Mouse (Mus musculus): ENCODE measurements around the gene Sult2b1. TPM values are rescaled to one million over a fixed set of nuclear protein-coding genes. Genes with fewer than 3 reads are reported as not detected.
A peak's percentile ranks its signal among the peaks of the same experiment; 100 is the strongest.

Sult2b1 gene
- polyA plus RNA-seq, 1 experiment from 2014 or later = 0.68 TPM

DNA sequence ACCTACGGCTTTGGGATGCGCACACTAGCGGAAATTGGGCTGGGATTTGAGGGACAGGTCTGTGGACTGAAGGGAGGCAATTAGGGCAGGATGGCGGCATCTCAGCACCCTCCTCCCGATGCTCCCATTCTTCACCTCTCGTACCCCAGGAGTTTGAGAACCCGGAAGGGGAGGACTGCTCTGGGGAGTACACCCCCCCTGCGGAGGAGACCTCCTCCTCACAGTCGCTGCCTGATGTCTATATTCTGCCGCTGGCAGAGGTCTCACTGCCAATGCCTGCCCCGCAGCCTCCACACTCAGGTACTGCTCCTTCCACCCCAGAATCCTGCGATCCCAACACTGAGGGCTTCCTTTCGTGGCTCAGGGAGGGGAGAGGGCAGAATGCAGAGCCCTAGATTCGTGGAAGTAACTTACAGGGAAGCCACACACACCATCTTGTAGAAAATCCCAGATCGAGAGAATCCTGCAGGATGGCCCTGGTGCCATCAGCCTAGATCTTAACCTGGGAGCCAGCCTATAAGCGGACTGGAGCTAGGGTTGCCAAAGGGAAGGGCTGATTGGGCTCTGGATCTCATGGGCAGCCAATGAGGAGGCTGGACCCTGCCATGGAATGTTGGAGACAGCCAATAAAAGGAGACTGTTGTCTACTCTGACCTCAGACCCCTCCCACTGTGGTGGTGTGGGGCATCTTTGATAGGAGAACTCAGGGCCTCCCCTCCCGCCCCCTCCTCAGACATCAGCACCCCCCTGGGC, 2.4 kb upstream of the Sult2b1 start:
- Histone ChIP-seq H3K9ac (no peak overlapping the region), H3K4me3 (replicated peaks) (peak overlapping the region; percentile 43)
- ATAC-seq (ENCODE audit: low read depth) = no peak

DNA sequence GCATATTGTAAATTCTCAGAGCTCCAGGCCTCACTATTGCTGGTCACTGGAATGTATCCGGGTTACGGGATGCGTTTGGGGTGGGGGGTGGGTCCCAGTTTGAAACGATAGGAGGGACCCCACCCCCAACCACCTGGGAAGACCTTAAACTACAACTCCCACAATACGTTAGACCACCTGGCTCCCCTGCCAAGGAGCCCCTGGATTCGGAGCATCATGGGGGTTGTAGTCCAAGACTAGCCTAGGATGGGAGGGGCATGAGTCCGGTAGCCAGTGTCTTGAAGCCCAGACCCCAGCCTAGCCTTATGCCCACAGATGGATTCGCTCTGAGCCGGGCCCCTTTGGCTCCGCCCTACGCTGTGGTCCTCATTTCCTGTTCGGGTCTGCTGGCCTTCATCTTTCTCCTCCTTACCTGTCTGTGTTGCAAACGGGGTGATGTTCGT, 1.7 kb upstream of the Sult2b1 start:
- Histone ChIP-seq H3K9me3 (replicated peaks) (no peaks in the 10 kb centered on the region), H3K4me1 (replicated peaks) (peaks cover 19% of the 10 kb centered on the region), H3K4me2 (peak overlapping the region; percentile 46), H3K36me3 (no peaks in the 10 kb centered on the region), H3K27me3 (peaks cover 84% of the 10 kb centered on the region), H3K9ac (no peak overlapping the region), H3K4me3 (replicated peaks) (peak overlapping the region; percentile 43), H3K27ac (no peak overlapping the region)
- ATAC-seq (ENCODE audit: low read depth) (no peak), DNase-seq (no peak)
- 3% methylated on average over 14 of the region's 14 CpGs for WGBS (ENCODE audit: insufficient replicate concordance)

More for the DNA sequence above, 2.4 kb upstream of the Sult2b1 start:
- no peaks in the 10 kb centered on the region for H3K36me3 ChIP-seq
- H3K9me3 ChIP-seq (replicated peaks) = no peaks in the 10 kb centered on the region
- H3K27ac ChIP-seq = no peak overlapping the region
- DNase-seq = no peak
- peak overlapping the region; percentile 46 for H3K4me2 ChIP-seq
- peaks cover 89% of the 10 kb centered on the region for H3K27me3 ChIP-seq
- H3K4me1 ChIP-seq (replicated peaks) = peaks cover 19% of the 10 kb centered on the region
- WGBS (ENCODE audit: insufficient replicate concordance) = 11% methylated on average over 17 of the region's 17 CpGs

DNA sequence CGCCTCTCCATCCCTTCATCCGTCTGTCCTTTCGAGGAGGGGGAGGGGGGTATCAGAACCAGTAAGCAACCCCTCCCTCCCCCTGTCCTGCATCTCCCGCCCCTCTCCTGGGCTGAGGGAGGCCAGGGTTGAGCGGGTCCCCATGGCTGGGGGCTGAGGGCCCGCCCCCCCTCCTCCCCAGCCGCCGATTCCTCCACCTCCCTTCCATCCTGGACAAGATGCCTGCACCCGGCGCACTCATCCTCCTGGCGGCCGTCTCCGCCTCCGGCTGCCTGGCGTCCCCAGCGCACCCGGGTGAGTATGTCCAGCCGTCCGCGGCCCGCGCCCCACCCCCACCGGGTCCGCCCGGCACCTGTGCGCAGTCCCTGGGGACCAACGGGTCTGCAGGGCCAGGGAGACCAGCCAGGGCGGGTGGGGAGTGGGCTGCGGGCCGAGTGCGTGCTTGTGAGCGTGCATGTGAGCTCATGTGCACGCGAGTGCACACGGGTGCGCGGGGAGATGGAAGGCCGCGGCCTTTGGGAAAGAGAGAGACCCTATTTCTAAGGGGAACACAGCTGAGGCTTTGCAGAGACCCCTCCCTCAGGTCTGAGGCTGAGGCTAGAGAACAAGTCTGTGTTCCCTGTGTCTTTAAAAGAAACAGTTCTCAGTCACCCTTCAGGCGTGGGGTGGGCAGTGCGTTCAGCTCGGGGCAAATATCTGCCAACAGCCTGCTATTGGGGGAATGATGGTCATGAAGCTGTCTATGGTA, 1.1 kb upstream of the Sult2b1 start:
- H3K4me3 ChIP-seq (replicated peaks) = peak overlapping the region; percentile 43
- H3K4me2 ChIP-seq = peak overlapping the region; percentile 46
- H3K36me3 ChIP-seq = no peaks in the 10 kb centered on the region
- H3K27me3 ChIP-seq = peaks cover 83% of the 10 kb centered on the region
- H3K9ac ChIP-seq = no peak overlapping the region
- H3K27ac ChIP-seq = no peak overlapping the region
- DNase-seq (no peak), ATAC-seq (ENCODE audit: low read depth) (no peak)
- H3K4me1 ChIP-seq (replicated peaks) = peaks cover 19% of the 10 kb centered on the region
- no peaks in the 10 kb centered on the region for H3K9me3 ChIP-seq (replicated peaks)
- 2% methylated on average over 38 of the region's 42 CpGs for WGBS (ENCODE audit: insufficient replicate concordance)

DNA sequence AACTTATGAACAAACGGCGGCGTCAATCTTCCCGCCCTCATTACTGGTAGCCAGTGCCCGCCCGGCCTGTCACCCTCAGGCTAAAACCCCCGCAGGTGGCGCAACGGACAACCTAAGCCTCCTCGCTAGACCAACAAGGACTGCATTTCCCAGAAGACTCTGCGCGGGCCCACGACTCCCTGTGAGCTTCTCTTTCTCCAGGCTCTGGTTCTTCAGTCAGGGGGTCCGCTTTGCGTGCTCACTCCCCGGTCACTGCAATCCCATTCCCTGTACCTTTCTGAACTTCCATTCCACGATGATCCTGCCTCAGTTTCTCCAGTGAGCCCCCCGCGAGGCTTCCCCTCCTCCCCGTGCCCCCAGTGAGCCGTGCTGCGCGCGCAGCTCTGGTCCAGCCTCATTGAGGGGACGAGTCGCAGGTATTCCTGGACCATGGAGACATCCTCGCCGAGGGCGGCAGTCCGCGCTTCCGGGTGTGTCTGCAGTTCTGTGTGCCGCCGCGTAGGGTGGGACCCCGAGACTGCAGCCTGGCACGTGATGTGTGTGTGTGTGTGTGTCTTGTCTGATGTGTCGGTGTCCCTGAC, 868 bp downstream of the Sult2b1 start, which contains the start of gene Lmtk3:
Lmtk3 (plus strand) TSS at position 228 of the 581 bp plus-strand sequence.
- Histone ChIP-seq H3K36me3 (no peaks in the 10 kb centered on the region), H3K4me2 (peak within 1 kb of the TSS; percentile 69), H3K27ac (no peak within 1 kb of the TSS), H3K27me3 (peaks cover 81% of the 10 kb centered on the region), H3K4me3 (replicated peaks) (peak within 1 kb of the TSS; percentile 60), H3K9ac (peak within 1 kb of the TSS; percentile 62), H3K9me3 (replicated peaks) (no peaks in the 10 kb centered on the region), H3K4me1 (replicated peaks) (peaks cover 25% of the 10 kb centered on the region)
- DNase-seq (no peak), ATAC-seq (ENCODE audit: low read depth) (peak; percentile 56)
- under 1% methylated on average over 38 of the region's 38 CpGs for WGBS (ENCODE audit: insufficient replicate concordance)

DNA sequence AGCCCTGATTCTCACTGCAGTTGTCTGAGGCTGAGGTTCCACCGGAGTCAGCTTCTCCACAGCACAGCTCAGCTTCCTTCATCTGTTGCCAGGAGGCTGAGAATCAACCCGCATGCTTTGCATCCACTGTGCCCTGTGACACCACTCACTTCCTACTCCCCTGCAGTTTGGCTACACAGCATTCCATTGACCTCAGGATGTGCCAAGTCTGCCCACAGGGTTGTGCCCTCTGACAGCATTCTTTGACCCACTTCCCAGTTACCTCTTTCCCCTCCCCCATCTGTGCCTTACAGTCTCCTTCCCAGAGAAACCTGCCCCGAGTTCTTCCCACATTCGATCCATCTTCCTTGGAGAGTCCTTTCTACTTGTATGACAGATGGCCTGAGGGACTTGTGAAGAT, 2.2 kb downstream of the Sult2b1 start:
- WGBS (ENCODE audit: insufficient replicate concordance) = 61% methylated on average over 4 of the region's 4 CpGs
- Histone ChIP-seq H3K27me3 (peaks cover 68% of the 10 kb centered on the region), H3K9me3 (replicated peaks) (no peaks in the 10 kb centered on the region), H3K9ac (no peak overlapping the region), H3K36me3 (no peaks in the 10 kb centered on the region), H3K27ac (no peak overlapping the region), H3K4me1 (replicated peaks) (peaks cover 25% of the 10 kb centered on the region), H3K4me2 (no peak overlapping the region), H3K4me3 (replicated peaks) (no peak overlapping the region)
- DNase-seq (no peak), ATAC-seq (ENCODE audit: low read depth) (no peak)

DNA sequence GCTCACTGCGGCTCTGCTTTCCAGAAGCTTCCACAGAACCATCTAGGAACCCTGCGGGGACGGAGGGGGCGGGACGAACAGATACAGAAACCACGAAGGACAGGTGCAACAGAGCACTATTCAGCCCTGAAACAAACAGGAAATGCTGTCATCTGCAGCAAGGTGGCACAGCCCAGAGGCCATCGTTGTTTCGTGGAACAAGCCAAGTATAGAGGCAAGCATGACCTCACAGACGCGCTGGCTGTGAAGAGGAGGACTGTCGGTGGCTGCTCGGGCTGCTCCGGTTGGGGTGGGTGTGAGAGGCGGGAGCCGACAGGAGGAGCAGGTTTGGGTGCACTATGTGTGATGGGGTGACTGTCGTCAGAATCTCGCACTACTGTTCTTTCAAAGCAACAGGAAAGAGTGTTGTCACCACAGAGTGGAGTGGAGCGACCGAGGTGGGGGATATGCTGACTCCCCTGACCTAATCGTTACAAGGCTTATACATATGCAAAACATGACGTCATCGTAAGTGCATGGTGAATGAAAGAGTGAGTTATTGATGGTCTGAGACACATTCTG, 5.3 kb downstream of the Sult2b1 start:
- no peak overlapping the region for H3K9ac ChIP-seq
- no peaks in the 10 kb centered on the region for H3K9me3 ChIP-seq (replicated peaks)
- H3K36me3 ChIP-seq = no peaks in the 10 kb centered on the region
- 15% methylated on average over 22 of the region's 22 CpGs for WGBS (ENCODE audit: insufficient replicate concordance)
- peak overlapping the region; percentile 26; the same call in 1 of the 2 replicates for H3K4me2 ChIP-seq
- H3K27ac ChIP-seq = no peak overlapping the region
- DNase-seq = no peak
- peaks cover 15% of the 10 kb centered on the region for H3K4me1 ChIP-seq (replicated peaks)
- no peak for ATAC-seq (ENCODE audit: low read depth)
- peaks cover 39% of the 10 kb centered on the region for H3K27me3 ChIP-seq
- H3K4me3 ChIP-seq (replicated peaks) = no peak overlapping the region

DNA sequence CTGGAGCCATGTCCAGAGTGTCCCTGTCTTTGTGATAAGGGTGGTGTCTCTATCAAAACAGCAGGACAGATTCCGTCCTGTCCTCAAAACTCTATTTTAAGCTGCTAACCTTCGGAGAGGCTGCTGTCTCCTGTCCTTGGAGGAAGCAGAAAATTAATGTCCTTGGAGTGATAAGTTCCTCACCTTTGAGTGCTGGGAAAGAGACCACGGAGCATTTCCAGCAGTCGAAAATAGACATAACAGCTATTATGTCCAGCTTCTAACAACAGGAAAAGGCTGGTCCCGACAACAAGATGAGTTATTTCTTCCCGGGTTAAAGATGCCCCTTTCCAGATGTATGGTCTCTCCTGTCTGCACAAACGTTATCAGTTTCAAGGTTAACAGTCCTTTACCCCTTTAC, 9.2 kb downstream of the Sult2b1 start:
- no peaks in the 10 kb centered on the region for H3K36me3 ChIP-seq
- H3K4me2 ChIP-seq = no peak overlapping the region
- H3K27me3 ChIP-seq = peaks cover 18% of the 10 kb centered on the region
- H3K9me3 ChIP-seq (replicated peaks) = no peaks in the 10 kb centered on the region
- H3K4me3 ChIP-seq (replicated peaks) = no peak overlapping the region
- DNase-seq (no peak), ATAC-seq (ENCODE audit: low read depth) (no peak)
- WGBS (ENCODE audit: insufficient replicate concordance) = 44% methylated on average over 7 of the region's 7 CpGs
- H3K9ac ChIP-seq = no peak overlapping the region
- H3K4me1 ChIP-seq (replicated peaks) = peaks cover 5% of the 10 kb centered on the region
- H3K27ac ChIP-seq = no peak overlapping the region

DNA sequence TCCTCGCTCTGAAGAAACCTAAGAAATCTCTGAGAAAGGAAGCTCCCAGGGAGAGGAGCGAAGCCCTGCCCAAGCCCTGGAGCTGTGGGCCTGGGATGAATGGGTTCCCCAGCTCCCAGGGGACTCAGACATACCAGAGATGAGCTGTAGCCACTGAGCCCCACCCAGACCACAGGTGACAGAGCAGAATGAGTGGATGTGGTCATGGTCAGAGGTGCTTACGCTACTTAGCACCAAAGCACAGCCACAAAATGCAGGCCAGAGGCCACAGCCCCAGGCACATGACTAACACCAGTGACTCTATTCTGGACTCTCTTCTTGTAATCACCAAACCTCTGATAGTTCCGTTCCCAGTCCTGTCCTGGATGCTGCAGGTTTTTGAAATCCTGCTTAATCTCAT, 13.4 kb downstream of the Sult2b1 start:
- H3K4me2 ChIP-seq = no peak overlapping the region
- DNase-seq (no peak), ATAC-seq (ENCODE audit: low read depth) (no peak)
- H3K9me3 ChIP-seq (replicated peaks) = no peaks in the 10 kb centered on the region; the same call in 1 of the 2 replicates
- H3K36me3 ChIP-seq = no peaks in the 10 kb centered on the region
- no peak overlapping the region for H3K27ac ChIP-seq
- no peaks in the 10 kb centered on the region for H3K4me1 ChIP-seq (replicated peaks)
- peaks cover 7% of the 10 kb centered on the region; the same call in 1 of the 2 replicates for H3K27me3 ChIP-seq
- no peak overlapping the region for H3K9ac ChIP-seq
- no peak overlapping the region for H3K4me3 ChIP-seq (replicated peaks)
- WGBS (ENCODE audit: insufficient replicate concordance) = 49% methylated on average over 4 of the region's 4 CpGs

DNA sequence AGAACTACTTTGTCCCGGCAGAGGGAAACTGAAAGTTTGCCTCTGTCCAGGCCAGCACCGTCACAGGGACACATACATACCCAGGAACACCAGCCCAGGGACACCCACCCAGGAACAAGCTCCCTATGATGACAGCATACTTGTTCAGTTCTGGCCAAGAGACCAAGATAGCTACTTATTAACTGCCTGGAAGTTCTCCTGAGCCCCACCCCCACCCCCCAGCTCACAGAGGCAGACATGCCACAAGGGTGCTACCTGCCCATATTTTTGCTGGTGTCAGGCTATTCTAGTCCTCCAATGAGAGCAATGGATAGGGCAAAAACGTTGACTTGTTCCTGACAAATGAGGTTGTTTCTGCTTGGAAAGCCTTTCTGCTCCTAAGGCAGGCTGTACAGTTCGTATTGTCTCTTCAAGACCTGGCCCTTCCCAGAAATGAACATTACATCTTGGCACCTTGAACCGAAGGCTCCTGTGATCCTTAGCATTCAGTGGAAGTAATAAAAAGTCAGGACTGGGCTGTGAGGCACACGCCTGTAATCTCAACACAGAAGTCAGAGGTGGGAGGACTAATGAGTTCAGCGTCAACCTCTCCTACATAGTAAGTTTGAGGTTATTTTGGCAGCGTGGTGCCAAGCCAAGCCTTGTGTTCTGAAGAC, 13.9 kb downstream of the Sult2b1 start:
- no peak overlapping the region for H3K4me2 ChIP-seq
- H3K4me1 ChIP-seq (replicated peaks) = no peaks in the 10 kb centered on the region
- DNase-seq = no peak
- WGBS (ENCODE audit: insufficient replicate concordance) = 54% methylated on average over 8 of the region's 8 CpGs
- ATAC-seq (ENCODE audit: low read depth) = no peak
- H3K27me3 ChIP-seq = peaks cover 7% of the 10 kb centered on the region; the same call in 1 of the 2 replicates
- no peaks in the 10 kb centered on the region for H3K36me3 ChIP-seq
- no peak overlapping the region for H3K4me3 ChIP-seq (replicated peaks)
- H3K9ac ChIP-seq = no peak overlapping the region
- no peak overlapping the region for H3K27ac ChIP-seq
- no peaks in the 10 kb centered on the region; the same call in 1 of the 2 replicates for H3K9me3 ChIP-seq (replicated peaks)

DNA sequence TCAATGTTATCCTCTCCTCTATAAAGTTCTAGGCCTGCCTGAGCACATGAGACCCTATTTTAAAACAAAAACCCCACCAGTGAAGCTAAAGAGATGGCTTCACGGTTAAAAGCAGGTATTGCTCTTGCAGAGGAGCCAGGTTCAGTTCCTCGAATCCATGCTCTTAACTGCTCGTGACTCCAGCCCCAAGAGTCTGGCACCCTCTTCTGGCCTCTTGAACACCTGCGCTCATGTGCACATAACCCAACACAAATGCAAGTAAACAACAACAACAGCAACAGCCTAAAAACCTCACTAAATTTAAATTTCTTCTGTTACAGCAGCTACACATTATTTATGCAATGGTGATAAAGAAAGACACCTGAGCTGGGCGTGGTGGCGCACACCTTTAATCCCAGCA, 17.0 kb downstream of the Sult2b1 start:
- H3K36me3 ChIP-seq = no peaks in the 10 kb centered on the region
- H3K4me2 ChIP-seq = no peak overlapping the region
- H3K4me1 ChIP-seq (replicated peaks) = no peaks in the 10 kb centered on the region
- no peak overlapping the region for H3K9ac ChIP-seq
- DNase-seq = no peak
- 71% methylated on average over 6 of the region's 6 CpGs for WGBS (ENCODE audit: insufficient replicate concordance)
- no peak overlapping the region for H3K4me3 ChIP-seq (replicated peaks)
- peaks cover 2% of the 10 kb centered on the region; the same call in 1 of the 2 replicates for H3K27me3 ChIP-seq
- H3K27ac ChIP-seq = no peak overlapping the region
- no peak for ATAC-seq (ENCODE audit: low read depth)
- no peaks in the 10 kb centered on the region; the same call in 1 of the 2 replicates for H3K9me3 ChIP-seq (replicated peaks)
